Mouse (Mus musculus) neural tube, embryonic 15.5 days (tissue): ENCODE results near the gene Gm6358. TPM values are rescaled to one million over a fixed set of nuclear protein-coding genes. Genes with fewer than 3 reads are reported as not detected.
"Not testable (repeated sequence)": the region's sequence is repeated elsewhere in the genome, so short reads cannot be mapped to it uniquely, and the experiment has no call there.

ENCODE experiments used
- ATAC-seq: fragments of 200-750 bp; cut with Nextera tagmentation; 2 replicates; pipeline ENCODE4 v1.8.0; 2017; ENCODE audit warnings: mild to moderate bottlenecking, moderate TSS enrichment, moderate library complexity; ENCODE audit not compliant: low FRiP score
- H3K27ac ChIP-seq: fragments of 300-500 bp; sonication (generic); replicated peaks from 2 replicates; pipeline ENCODE4 v1.5.1; 2015; ENCODE audit warnings: mild to moderate bottlenecking, inconsistent platforms
- H3K27me3 ChIP-seq: fragments of 300-500 bp; sonication (generic); replicated peaks from 2 replicates; pipeline ENCODE4 v1.6.1; 2015; ENCODE audit warnings: inconsistent platforms
- H3K36me3 ChIP-seq: fragments of 300-500 bp; sonication (generic); 2 replicates; pipeline ENCODE4 v1.6.1; 2015; ENCODE audit warnings: inconsistent platforms
- H3K4me1 ChIP-seq: fragments of 300-500 bp; sonication (generic); 2 replicates; pipeline ENCODE4 v1.6.1; 2015; ENCODE audit warnings: inconsistent platforms
- H3K4me2 ChIP-seq: fragments of 300-500 bp; sonication (generic); 2 replicates; pipeline ENCODE4 v1.6.1; 2015; ENCODE audit warnings: inconsistent platforms, mild to moderate bottlenecking, moderate library complexity
- H3K4me3 ChIP-seq: fragments of 300-500 bp; sonication (generic); replicated peaks from 2 replicates; pipeline ENCODE4 v1.5.1; 2015; ENCODE audit warnings: mild to moderate bottlenecking, inconsistent platforms
- H3K9ac ChIP-seq: fragments of 300-500 bp; sonication (generic); replicated peaks from 2 replicates; pipeline ENCODE4 v1.6.1; 2015; ENCODE audit warnings: mild to moderate bottlenecking, inconsistent platforms
- H3K9me3 ChIP-seq: fragments of 300-500 bp; sonication (generic); replicated peaks from 2 replicates; pipeline ENCODE4 v1.6.1; 2016; ENCODE audit warnings: inconsistent platforms
- WGBS: fragments of 180-500 bp; shearing (Covaris S2); methylation state at CpG from one replicate; pipeline ENCODE4 v1.1.7; 2015; ENCODE audit warnings: mixed read lengths; 5-methylcytosine and 5-hydroxymethylcytosine counted together
- polyA plus RNA-seq: library from polyadenylated mRNA; unstranded; fragments of >200 nt; fragmentation: Nextera tagmentation; extraction: Ambion mirVana; gene quantifications from 2 replicates; pipeline ENCODE4 v1.2.1, GENCODE M21; 2015

Gm6358 gene
- not detected in 2 replicates for polyA plus RNA-seq

GRCm38 (mm10) chr16:89140551-89140950, at the start of gene Gm6358:
Gene Gm6358 (plus strand): TSS chr16:89140851.
- H3K9ac ChIP-seq, result no peak within 1 kb of the TSS
- H3K4me1 ChIP-seq, result no peaks in the 10 kb centered on the region
- H3K4me2 ChIP-seq, result no peak within 1 kb of the TSS
- H3K9me3 ChIP-seq, result no peaks in the 10 kb centered on the region
- WGBS, result 100% methylated on average over 1 of the region's 1 CpGs
- ATAC-seq, result no peak
- H3K27ac ChIP-seq, result no peak within 1 kb of the TSS
- H3K36me3 ChIP-seq, result no peaks in the 10 kb centered on the region
- H3K27me3 ChIP-seq, result no peaks in the 10 kb centered on the region
- H3K4me3 ChIP-seq, result no peak within 1 kb of the TSS

DNA sequence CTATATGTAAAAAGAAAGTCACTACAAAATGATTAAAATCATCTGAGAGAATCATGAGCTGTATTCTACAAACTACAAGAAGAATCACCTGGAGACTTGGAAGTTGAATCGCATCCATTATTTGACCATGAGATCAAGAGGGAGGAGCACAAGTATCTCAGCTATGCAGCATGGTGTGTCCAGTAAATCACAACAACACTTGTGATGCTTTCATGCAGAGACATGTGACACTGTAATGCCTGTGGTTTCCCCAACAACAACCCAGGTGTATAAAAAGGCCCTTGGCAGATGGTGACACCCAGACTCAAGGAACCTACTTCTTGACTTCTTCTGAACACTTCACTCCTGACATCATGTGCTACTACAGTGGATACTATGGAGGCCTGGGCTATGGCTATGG, 10.1 kb downstream of the Gm6358 start, which contains the start of gene Gm10061:
Gm10061 (plus strand) TSS at position 301 of the 400 bp plus-strand sequence.
- no peaks in the 10 kb centered on the region for H3K36me3 ChIP-seq
- 100% methylated on average over 1 of the region's 1 CpGs for WGBS

GRCm38 (mm10) chr16:89157652-89158051, 17.0 kb downstream of the Gm6358 start, which contains the start of gene Gm9789:
Gene Gm9789 (plus strand): TSS chr16:89157952.
- Histone ChIP-seq H3K4me1 (no peaks in the 10 kb centered on the region), H3K9me3 (no peaks in the 10 kb centered on the region), H3K4me3 (no peak within 1 kb of the TSS), H3K36me3 (no peaks in the 10 kb centered on the region), H3K27ac (no peak within 1 kb of the TSS), H3K9ac (no peak within 1 kb of the TSS), H3K27me3 (no peaks in the 10 kb centered on the region), H3K4me2 (no peak within 1 kb of the TSS)
- no peak for ATAC-seq
- WGBS, result 93% methylated on average over 4 of the region's 4 CpGs

More for the DNA sequence above, 10.1 kb downstream of the Gm6358 start, which contains the start of gene Gm10061:
- no peak within 1 kb of the TSS for H3K4me2 ChIP-seq
- H3K9ac ChIP-seq, result no peak within 1 kb of the TSS
- H3K9me3 ChIP-seq, result no peaks in the 10 kb centered on the region
- no peak within 1 kb of the TSS for H3K4me3 ChIP-seq
- no peaks in the 10 kb centered on the region for H3K4me1 ChIP-seq
- H3K27me3 ChIP-seq, result no peaks in the 10 kb centered on the region
- H3K27ac ChIP-seq, result no peak within 1 kb of the TSS
- no peak for ATAC-seq

- not testable (repeated sequence) for H3K9me3 ChIP-seq, ATAC-seq, H3K4me2 ChIP-seq, H3K27me3 ChIP-seq, H3K27ac ChIP-seq, H3K4me1 ChIP-seq, H3K9ac ChIP-seq, H3K36me3 ChIP-seq, H3K4me3 ChIP-seq
These were observed 28.5 kb downstream of the Gm6358 start, which contains the start of gene Gm7735 for GRCm38 (mm10) chr16:89169190-89169589. Gene Gm7735 (plus strand): TSS chr16:89169490.

- Histone ChIP-seq H3K4me3 (no peak within 1 kb of the TSS), H3K27ac (no peak within 1 kb of the TSS), H3K36me3 (no peaks in the 10 kb centered on the region), H3K27me3 (no peaks in the 10 kb centered on the region), H3K9me3 (no peaks in the 10 kb centered on the region), H3K9ac (no peak within 1 kb of the TSS), H3K4me2 (no peak within 1 kb of the TSS), H3K4me1 (no peaks in the 10 kb centered on the region)
- 83% methylated on average over 2 of the region's 2 CpGs for WGBS
- no peak for ATAC-seq
These were observed 33.8 kb downstream of the Gm6358 start, which contains the start of gene 1110057P08Rik for GRCm38 (mm10) chr16:89174435-89174834. Gene 1110057P08Rik (plus strand): TSS chr16:89174735.

- no peaks in the 10 kb centered on the region for H3K27me3 ChIP-seq
- 86% methylated on average over 4 of the region's 4 CpGs for WGBS
- ATAC-seq, result no peak
These were observed 48.0 kb downstream of the Gm6358 start for GRCm38 (mm10) chr16:89188621-89189020.

More at GRCm38 (mm10) chr16:89188621-89189020, 48.0 kb downstream of the Gm6358 start:
- Histone ChIP-seq H3K36me3 (no peaks in the 10 kb centered on the region), H3K27ac (no peak overlapping the region), H3K4me1 (no peaks in the 10 kb centered on the region), H3K4me2 (no peak overlapping the region), H3K9me3 (no peaks in the 10 kb centered on the region), H3K9ac (no peak overlapping the region), H3K4me3 (no peak overlapping the region)

Other genes with a start within 250 kb of the Gm6358 start
- not detected in 2 replicates for gene Krtap19-5, start 244.4 kb upstream of the Gm6358 start, polyA plus RNA-seq
- not detected in 2 replicates for gene Krtap19-9b, start 208.6 kb upstream of the Gm6358 start, polyA plus RNA-seq
- not detected in 2 replicates for gene Krtap16-3, start 178.0 kb upstream of the Gm6358 start, polyA plus RNA-seq
- gene Krtap22-2, start 130.1 kb upstream of the Gm6358 start, polyA plus RNA-seq, result not detected in 2 replicates
- not detected in 2 replicates for gene Gm10229, start 125.6 kb upstream of the Gm6358 start, polyA plus RNA-seq
- gene Krtap6-1, start 109.2 kb upstream of the Gm6358 start, polyA plus RNA-seq, result not detected in 2 replicates
- gene Gm10228, start 99.4 kb upstream of the Gm6358 start, polyA plus RNA-seq, result not detected in 2 replicates
- not detected in 2 replicates for gene Krtap6-5, start 93.0 kb upstream of the Gm6358 start, polyA plus RNA-seq
- not detected in 2 replicates for gene 1110025L11Rik, start 76.8 kb upstream of the Gm6358 start, polyA plus RNA-seq
- not detected in 2 replicates for gene Krtap6-3, start 56.8 kb upstream of the Gm6358 start, polyA plus RNA-seq
- not detected in 2 replicates for gene Gm10061, start 10.2 kb downstream of the Gm6358 start, polyA plus RNA-seq
- gene Gm9789, start 17.1 kb downstream of the Gm6358 start, polyA plus RNA-seq, result not detected in 2 replicates
- gene Gm7735, start 28.6 kb downstream of the Gm6358 start, polyA plus RNA-seq, result not detected in 2 replicates
- gene 1110057P08Rik, start 33.9 kb downstream of the Gm6358 start, polyA plus RNA-seq, result not detected in 2 replicates
- gene Krtap20-2, start 65.0 kb downstream of the Gm6358 start, polyA plus RNA-seq, result not detected in 2 replicates